Mouse (Mus musculus) ES-Bruce4 (cell line): ENCODE data around the gene Schip1.

ENCODE experiments used
- CTCF ChIP-seq: IDR thresholded peaks from one replicate; pipeline ENCODE4 v1.8.1; 2011; ENCODE audit warnings: low read depth, low read length
- EP300 ChIP-seq: IDR thresholded peaks from 2 replicates; pipeline ENCODE4 v1.6.1; 2011; ENCODE audit warnings: low read depth, low read length; ENCODE audit not compliant: insufficient read depth
- POLR2A ChIP-seq: IDR thresholded peaks from one replicate; pipeline ENCODE4 v1.8.1; 2011; ENCODE audit warnings: low read length; ENCODE audit not compliant: insufficient read depth

GRCm38 (mm10) chr3:68064731-68065130 lies at the start of gene Schip1:
- no peak for TF ChIP-seq CTCF
- no peak for TF ChIP-seq POLR2A
- no peak for TF ChIP-seq EP300
